Mouse (Mus musculus) kidney, postnatal 14 days (tissue): ENCODE data around the gene Rgs12.

ENCODE experiments used
- DNase-seq: peaks from one replicate; pipeline ENCODE4 v3.0.0; 2022; ENCODE audit warnings: mixed read lengths

Rgs12 gene

DNA sequence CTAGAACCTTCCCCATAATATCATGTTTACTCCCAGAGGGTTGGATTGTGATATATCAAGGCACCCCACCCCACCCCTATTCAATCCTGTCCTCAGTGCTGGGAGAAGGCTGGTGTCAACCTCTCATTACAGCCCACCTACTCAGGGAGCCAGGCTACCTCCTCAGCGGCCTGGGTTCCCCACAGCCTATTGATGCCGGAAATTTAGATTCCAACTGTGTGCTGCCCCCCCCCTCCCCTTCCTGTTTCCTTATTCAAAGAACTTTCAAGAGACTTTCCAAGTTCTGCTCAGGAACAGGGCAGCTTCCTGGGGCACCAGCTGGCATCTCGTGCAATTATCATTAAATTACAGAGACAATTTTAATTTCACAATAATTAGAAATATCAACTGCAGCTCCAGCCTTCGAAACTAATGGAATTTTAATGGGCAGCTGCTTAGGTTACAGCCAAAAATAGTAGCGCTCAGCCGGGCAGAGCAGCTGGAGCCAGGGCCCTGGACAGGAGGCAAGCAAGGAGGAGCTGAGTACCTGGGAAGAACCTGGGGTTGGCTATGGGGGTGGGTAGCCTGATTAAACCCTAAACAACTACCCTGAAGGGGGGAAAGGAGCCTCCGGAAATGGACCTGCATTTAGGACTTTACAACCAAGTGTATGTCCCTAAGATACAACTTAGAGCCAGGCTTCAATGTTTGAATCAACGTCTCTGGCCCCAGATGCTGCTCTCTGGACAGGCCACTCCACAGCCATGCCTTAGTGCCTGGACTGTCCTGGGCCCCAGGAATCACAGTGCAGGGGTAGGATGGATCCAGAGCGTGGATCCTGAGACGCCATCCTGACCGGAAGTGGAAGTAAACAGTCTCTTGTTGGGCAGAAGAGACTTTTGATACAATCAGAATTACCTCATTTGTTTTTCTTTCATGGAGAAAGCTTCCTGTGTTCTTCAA is 17.5 kb upstream of the Rgs12 start:
- no peak for DNase-seq

GRCm38 (mm10) chr5:34932458-34932806 is 16.8 kb upstream of the Rgs12 start:
- DNase-seq, result no peak

GRCm38 (mm10) chr5:34933461-34933860 is 15.8 kb upstream of the Rgs12 start:
- DNase-seq, result no peak

GRCm38 (mm10) chr5:34941710-34942470 is 7.4 kb upstream of the Rgs12 start:
- no peak for DNase-seq

- no peak for DNase-seq
Observed at GRCm38 (mm10) chr5:34943428-34943827, 5.8 kb upstream of the Rgs12 start.

DNA sequence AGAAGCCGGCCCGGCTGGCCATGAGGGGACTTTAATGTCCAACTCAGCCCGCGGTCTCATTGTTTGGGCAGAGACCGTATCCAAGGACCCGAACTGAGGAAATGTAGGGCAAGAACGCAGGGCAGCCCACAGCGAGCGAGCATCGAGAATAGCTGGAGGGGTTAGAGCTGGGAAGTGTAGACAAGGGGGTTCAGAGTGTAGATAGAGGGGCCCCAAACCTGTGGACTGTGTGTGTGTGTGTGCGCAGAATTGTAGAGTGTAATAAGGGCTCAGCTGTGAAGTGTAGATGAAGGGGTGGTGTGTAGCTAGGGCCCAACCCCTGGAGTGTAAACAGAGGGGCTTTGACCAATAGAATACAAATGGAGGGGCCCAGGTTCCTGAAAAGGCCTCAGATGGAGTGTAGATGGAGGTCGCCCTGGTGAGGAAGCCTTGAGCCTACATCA is 545 bp downstream of the Rgs12 start:
- no peak for DNase-seq

GRCm38 (mm10) chr5:34950486-34951160 is 1.4 kb downstream of the Rgs12 start:
- no peak for DNase-seq

DNA sequence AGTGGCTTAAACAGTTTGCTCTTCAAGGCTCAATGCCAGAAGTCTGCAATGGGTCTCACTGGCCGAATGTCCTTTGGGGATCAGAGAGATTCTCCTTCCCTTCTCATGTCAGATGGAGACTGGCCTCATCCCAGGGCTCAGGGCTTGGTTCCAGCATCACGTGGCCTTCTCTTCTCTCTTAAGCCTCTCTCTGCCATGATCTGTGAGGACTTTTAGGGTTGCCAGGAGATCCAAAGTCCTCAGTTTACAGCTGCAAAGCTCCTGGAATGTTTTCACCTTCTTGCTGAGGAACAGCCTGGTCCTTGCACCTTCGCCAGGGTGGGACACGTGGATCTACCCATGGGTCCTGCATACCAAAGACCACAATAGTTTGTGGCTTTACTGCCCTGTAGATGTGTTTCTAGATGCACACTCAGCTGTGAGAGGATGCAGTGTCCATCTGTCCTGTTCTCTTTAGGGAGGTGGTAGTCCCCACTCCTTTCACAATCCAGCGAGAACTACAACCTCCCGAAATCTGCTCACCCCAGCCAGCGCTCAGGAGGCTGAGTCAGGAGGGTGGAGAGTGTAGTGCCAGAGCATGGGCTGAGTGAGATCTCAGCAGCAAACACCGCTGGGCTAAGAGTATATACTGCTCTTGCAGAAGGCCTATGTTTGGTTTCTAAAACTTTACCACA is 2.1 kb downstream of the Rgs12 start:
- DNase-seq, result no peak

GRCm38 (mm10) chr5:34954508-34954907 is 5.3 kb downstream of the Rgs12 start:
- no peak for DNase-seq

DNA sequence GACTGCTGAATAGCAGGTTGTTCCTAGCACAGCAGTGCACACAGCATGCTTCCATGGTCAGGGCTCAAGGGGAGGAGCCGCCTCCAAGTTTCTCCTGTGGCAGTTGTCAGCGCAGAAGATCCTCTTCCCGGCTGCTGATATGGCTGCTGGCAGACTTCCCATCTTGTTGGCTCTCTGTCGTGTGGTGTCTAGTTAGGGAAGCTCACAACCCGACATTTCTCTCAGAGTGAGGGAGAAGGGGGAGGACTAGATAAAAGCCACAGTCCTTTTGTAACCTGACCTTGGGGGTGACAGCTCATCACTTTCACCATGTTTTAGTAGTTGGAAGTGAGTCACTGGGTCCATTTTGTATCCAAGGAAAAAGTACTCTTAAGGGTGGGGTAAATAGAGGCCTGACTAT is 6.4 kb downstream of the Rgs12 start:
- peak; percentile 54 for DNase-seq

DNA sequence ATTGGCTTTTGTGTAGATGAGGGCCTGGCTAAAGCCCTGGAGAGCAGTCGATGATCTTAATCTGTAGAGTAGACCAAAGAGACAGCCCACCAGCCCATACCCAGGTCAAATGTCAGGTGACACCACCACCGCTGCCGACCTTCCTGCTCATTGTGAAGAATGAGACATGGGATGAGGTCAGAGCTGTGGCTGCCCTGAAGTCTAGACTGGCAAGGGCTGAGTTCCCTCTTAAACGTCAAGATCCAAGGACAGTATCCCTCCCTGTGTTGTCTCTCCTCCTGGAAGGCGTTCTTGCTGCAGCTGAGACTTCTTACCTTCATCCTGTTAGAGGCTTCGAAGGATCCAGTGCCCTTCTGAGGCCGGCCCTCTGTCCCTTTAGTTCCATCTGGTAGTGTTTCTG is 6.9 kb downstream of the Rgs12 start:
- DNase-seq, result no peak

DNA sequence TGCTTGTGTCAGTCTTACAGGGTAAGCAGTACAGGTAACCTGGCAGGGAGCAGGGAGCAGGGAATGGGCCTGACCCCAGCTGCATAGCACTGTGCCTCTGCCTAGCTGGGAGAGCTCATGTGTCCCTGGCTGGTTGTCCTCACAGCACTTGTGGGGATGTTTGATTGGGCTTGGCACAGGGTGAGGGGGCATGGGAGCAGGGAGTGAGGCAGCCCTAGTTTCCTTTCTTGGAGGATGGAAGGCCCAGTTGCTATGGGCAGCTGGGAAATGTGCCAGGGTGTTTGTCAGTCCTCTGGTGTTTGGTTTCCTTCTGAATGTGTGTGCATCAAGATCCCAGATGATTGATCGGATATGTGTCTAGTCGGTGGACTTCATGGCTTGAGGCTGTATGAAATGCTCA is 7.8 kb downstream of the Rgs12 start:
- no peak for DNase-seq

GRCm38 (mm10) chr5:34960021-34960420 is 10.8 kb downstream of the Rgs12 start:
- DNase-seq, result no peak

DNA sequence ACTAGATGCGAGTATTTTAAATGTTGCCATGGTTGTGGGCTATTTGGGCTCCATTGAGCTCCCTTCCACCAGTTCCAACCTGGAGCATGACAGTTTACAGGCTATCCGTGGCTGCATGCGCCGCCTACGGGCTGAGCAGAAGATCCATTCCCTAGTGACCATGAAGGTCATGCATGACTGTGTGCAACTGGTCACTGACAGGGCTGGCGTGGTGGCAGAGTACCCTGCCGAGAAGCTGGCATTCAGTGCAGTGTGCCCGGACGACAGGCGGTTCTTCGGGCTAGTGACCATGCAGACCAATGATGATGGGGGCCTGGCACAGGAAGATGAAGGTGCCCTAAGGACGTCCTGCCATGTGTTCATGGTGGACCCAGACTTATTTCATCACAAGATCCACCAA is 16.3 kb downstream of the Rgs12 start:
- no peak for DNase-seq

DNA sequence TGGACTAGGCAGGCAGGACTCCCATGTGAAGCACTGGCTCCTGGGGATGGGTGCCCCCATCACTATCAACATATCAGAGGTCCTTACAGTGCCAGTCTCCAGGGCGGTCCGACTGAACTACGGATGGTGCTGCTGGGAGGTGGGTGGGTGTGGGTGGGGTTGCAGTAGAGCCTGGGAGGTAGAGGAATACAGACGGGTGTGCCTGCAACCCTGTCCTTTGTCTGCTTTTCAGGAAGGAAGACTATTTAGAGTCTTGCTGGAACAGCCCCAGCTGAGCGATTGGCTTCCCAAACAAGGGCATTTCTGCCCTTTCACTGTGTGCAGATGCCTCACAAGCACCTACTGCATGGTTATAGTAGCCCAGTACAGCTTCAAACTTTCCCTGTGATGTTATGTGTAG is 19.1 kb downstream of the Rgs12 start:
- DNase-seq, result peak; percentile 48

DNA sequence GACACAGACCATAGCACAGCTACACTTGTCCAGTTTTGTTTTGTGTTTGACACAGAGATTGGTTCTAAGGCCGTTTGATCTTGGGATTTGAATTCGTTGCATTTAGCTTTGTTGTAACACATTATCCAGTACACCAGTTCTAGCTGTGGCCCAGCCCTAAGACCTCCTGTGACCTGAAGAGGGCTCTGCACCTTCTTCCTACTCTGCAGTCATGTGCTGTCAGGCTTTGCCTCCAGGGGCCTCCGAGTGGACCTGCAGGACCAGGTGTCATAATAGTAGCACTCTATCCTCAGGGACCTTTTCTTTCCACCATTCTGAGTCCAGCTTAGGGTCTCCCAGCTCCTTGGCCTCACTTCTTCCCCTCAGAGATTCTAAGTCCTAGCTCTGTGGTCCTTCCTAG is 23.2 kb downstream of the Rgs12 start:
- no peak for DNase-seq

- DNase-seq, result no peak
Observed at GRCm38 (mm10) chr5:34973560-34974317, 24.5 kb downstream of the Rgs12 start.

GRCm38 (mm10) chr5:34974773-34975443 is 25.7 kb downstream of the Rgs12 start:
- DNase-seq, result no peak

GRCm38 (mm10) chr5:34976540-34977292 is 27.5 kb downstream of the Rgs12 start:
- no peak for DNase-seq

DNA sequence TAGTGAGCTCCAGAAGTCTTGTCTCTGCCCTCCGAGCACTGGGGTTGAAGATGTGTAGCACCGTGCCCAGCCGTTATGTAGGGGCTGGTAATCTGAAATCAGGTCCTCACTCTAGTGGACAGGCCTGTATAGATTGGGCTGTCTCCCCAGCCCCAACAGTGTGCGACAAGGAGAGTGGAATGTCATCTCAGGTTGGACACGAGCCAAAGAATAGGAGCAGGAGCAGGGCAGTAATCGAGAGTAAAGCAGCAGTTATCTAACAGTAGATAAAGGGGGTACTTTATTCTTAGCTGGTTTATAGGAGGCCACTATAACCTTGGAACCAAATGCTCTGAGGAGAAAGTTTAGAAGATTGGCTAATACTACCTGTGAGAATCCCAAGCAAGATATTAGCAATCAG is 30.9 kb downstream of the Rgs12 start:
- no peak for DNase-seq

GRCm38 (mm10) chr5:34981734-34982133 is 32.5 kb downstream of the Rgs12 start:
- DNase-seq, result no peak
